ENCODE assay signal across 9 mouse cellular contexts in the genomic region with DNA sequence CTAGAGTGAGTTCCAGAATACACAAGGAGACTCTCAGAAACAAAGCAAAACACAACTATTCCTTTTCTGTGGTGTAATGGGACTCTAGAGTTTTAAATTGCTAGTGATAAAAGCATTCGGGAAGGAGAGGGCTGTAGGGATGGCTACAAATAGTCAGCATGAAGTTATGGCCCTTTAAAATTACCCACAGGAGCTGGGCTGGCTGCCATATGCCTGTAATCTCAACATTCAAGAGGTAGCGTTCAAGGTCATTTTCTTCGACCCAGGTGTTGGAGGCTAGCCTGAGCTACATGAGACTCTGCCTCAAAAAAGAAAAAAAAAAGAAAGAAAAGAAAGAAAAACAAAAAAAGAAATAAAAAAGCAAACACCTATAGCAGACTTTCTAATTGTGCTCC. TPM values are rescaled to one million over a fixed set of nuclear protein-coding genes. Genes with fewer than 3 reads are reported as not detected.
A peak's percentile ranks its signal among the peaks of the same experiment; 100 is the strongest.
DNase-seq lines count a peak whose midpoint lies in the region; ATAC-seq lines count a peak whose summit lies in the region.
"Had no signal": no experiment of that assay in that cellular context is flagged by ENCODE, and none has a peak within 500 bp of the region (broad histone marks: within the 10 kb centered on the region; RNA-seq: fewer than 3 reads in every experiment).

No protein-coding gene starts in this region.

- H3K9me3 ChIP-seq in forebrain, embryonic 16.5 days (ENCODE audit: control insufficient read depth, low read length): no peaks in the 10 kb centered on the region
- no peaks in the 10 kb centered on the region for H3K9me3 ChIP-seq in kidney, embryonic 14.5 days (ENCODE audit: control insufficient read depth, low read length)
- H3K9me3 ChIP-seq in neural tube, embryonic 12.5 days: no peaks in the 10 kb centered on the region

- H3K4me2 ChIP-seq in forebrain, embryonic 16.5 days (ENCODE audit: low read length): peak overlapping the region; percentile 70
- peak overlapping the region; percentile 78 for H3K4me2 ChIP-seq in kidney, embryonic 14.5 days (replicated peaks; ENCODE audit: low read depth, low read length)
- peak overlapping the region; percentile 79 for H3K4me2 ChIP-seq in neural tube, embryonic 12.5 days (replicated peaks)

- H3K9ac ChIP-seq in forebrain, embryonic 16.5 days (replicated peaks; ENCODE audit: low read depth, low read length): peak overlapping the region; percentile 96
- H3K9ac ChIP-seq in kidney, embryonic 14.5 days (ENCODE audit: low read depth, low read length): no peak overlapping the region
- H3K9ac ChIP-seq in neural tube, embryonic 12.5 days: peak overlapping the region; percentile 95

- no peaks in the 10 kb centered on the region for H3K27me3 ChIP-seq in forebrain, embryonic 16.5 days (replicated peaks; ENCODE audit: control insufficient read depth, insufficient read depth, low read length)
- no peaks in the 10 kb centered on the region for H3K27me3 ChIP-seq in kidney, embryonic 14.5 days (ENCODE audit: control insufficient read depth, insufficient read depth, low read length)
- no peaks in the 10 kb centered on the region for H3K27me3 ChIP-seq in neural tube, embryonic 12.5 days (replicated peaks)

- H3K36me3 ChIP-seq in forebrain, embryonic 16.5 days (ENCODE audit: control insufficient read depth, insufficient read depth): peaks cover 2% of the 10 kb centered on the region
- H3K36me3 ChIP-seq in kidney, embryonic 14.5 days (ENCODE audit: control insufficient read depth, insufficient read depth, low read length): 0 out of 2 replicates have a peak, but pooled peaks cover 6% of the 10 kb centered on the region
- H3K36me3 ChIP-seq in neural tube, embryonic 12.5 days: peaks cover 32% of the 10 kb centered on the region

- H3K4me1 ChIP-seq in forebrain, embryonic 16.5 days (replicated peaks; ENCODE audit: control insufficient read depth, insufficient read depth, low read length): peaks cover 40% of the 10 kb centered on the region
- H3K4me1 ChIP-seq in kidney, embryonic 14.5 days (ENCODE audit: control insufficient read depth, insufficient read depth, low read length): peaks cover 24% of the 10 kb centered on the region
- H3K4me1 ChIP-seq in neural tube, embryonic 12.5 days: peaks cover 35% of the 10 kb centered on the region

- H3K4me3 ChIP-seq in forebrain, embryonic 16.5 days (replicated peaks; ENCODE audit: low read length): peak overlapping the region; percentile 71
- H3K4me3 ChIP-seq in kidney, embryonic 14.5 days (ENCODE audit: low read length): peak overlapping the region; percentile 79; the same call in 1 of the 2 replicates
- H3K4me3 ChIP-seq in neural tube, embryonic 12.5 days: peak overlapping the region; percentile 55

- no peak for ATAC-seq in forebrain, embryonic 16.5 days
- no peak for ATAC-seq in kidney, embryonic 14.5 days (ENCODE audit: low FRiP score, low TSS enrichment)
- no peak for ATAC-seq in neural tube, embryonic 12.5 days (ENCODE audit: low FRiP score, low read depth)

- 3% methylated on average over 3 of the region's 3 CpGs for WGBS in forebrain, embryonic 16.5 days
- 12% methylated on average over 3 of the region's 3 CpGs for WGBS in kidney, embryonic 14.5 days
- WGBS in neural tube, embryonic 12.5 days: 11% methylated on average over 3 of the region's 3 CpGs

- peak overlapping the region; percentile 100 for H3K27ac ChIP-seq in forebrain, embryonic 16.5 days (ENCODE audit: low read length)
- H3K27ac ChIP-seq in kidney, embryonic 14.5 days (ENCODE audit: low read depth, low read length): no peak overlapping the region
- H3K27ac ChIP-seq in neural tube, embryonic 12.5 days: no peak overlapping the region

- DNase-seq in kidney, adult 11 months: peak; percentile 49
- no peak for DNase-seq in kidney, postnatal 4 days
- DNase-seq in thymus, postnatal 4 days: no peak
- no peak for DNase-seq in left cerebral cortex, adult 9 months (ENCODE audit: low spot score in 2 of 2)
- DNase-seq in urinary bladder, postnatal 10 days (ENCODE audit: low spot score): no peak

RNA-seq across cellular contexts. Expression of a gene that starts 0.7 kb away (rescaled TPM):
- 267 and 282 TPM in 2 replicates for polyA plus RNA-seq in forebrain, embryonic 16.5 days (2015; fragmentation: Nextera tagmentation; extraction: Ambion mirVana)
- polyA plus RNA-seq in kidney, embryonic 14.5 days (2014; fragmentation: Nextera tagmentation; extraction: Ambion mirVana): 54.5 and 70.3 TPM in 2 replicates
- 172 and 176 TPM in 2 replicates for polyA plus RNA-seq in neural tube, embryonic 12.5 days (2016; fragmentation: Nextera tagmentation; extraction: Ambion mirVana)

RNA-seq across cellular contexts. Expression of a gene that starts 6.2 kb away (rescaled TPM):
- 1.2 and 1.9 TPM in 2 replicates for polyA plus RNA-seq in forebrain, embryonic 16.5 days (2015; fragmentation: Nextera tagmentation; extraction: Ambion mirVana)
- 0.17 and 0.61 TPM in 2 replicates for polyA plus RNA-seq in kidney, embryonic 14.5 days (2014; fragmentation: Nextera tagmentation; extraction: Ambion mirVana)
- polyA plus RNA-seq in neural tube, embryonic 12.5 days (2016; fragmentation: Nextera tagmentation; extraction: Ambion mirVana): 1.2 and 1.5 TPM in 2 replicates
- polyA plus RNA-seq: large intestine, adult 2 months had no signal

RNA-seq across cellular contexts. Expression of a gene that starts 24.2 kb away (rescaled TPM):
- 67.8 and 86.8 TPM in 2 replicates for polyA plus RNA-seq in forebrain, embryonic 16.5 days (2015; fragmentation: Nextera tagmentation; extraction: Ambion mirVana)
- polyA plus RNA-seq in kidney, embryonic 14.5 days (2014; fragmentation: Nextera tagmentation; extraction: Ambion mirVana): 1.5 and 5.9 TPM in 2 replicates
- polyA plus RNA-seq in neural tube, embryonic 12.5 days (2016; fragmentation: Nextera tagmentation; extraction: Ambion mirVana): 42.8 and 60.0 TPM in 2 replicates

RNA-seq across cellular contexts. Expression of a gene that starts 24.4 kb away (rescaled TPM):
- 26.4 and 26.5 TPM in 2 replicates for polyA plus RNA-seq in forebrain, embryonic 16.5 days (2015; fragmentation: Nextera tagmentation; extraction: Ambion mirVana)
- polyA plus RNA-seq in kidney, embryonic 14.5 days (2014; fragmentation: Nextera tagmentation; extraction: Ambion mirVana): 5.0 and 9.5 TPM in 2 replicates
- polyA plus RNA-seq in neural tube, embryonic 12.5 days (2016; fragmentation: Nextera tagmentation; extraction: Ambion mirVana): 27.5 and 30.7 TPM in 2 replicates

RNA-seq across cellular contexts. Expression of a gene that starts 39.9 kb away (rescaled TPM):
- not detected in 2 replicates for polyA plus RNA-seq in forebrain, embryonic 16.5 days (2015; fragmentation: Nextera tagmentation; extraction: Ambion mirVana)
- 0.43 TPM in 1 of 2 replicates, not detected in the other for polyA plus RNA-seq in kidney, embryonic 14.5 days (2014; fragmentation: Nextera tagmentation; extraction: Ambion mirVana)
- polyA plus RNA-seq in neural tube, embryonic 12.5 days (2016; fragmentation: Nextera tagmentation; extraction: Ambion mirVana): not detected in 2 replicates
- polyA plus RNA-seq: large intestine, adult 2 months had no signal
